Mouse (Mus musculus) fibroblast of lung, adult 2 months (primary cell): Measurements from ENCODE around the gene Orc3.

ENCODE experiments used
- DNase-seq: peaks from one replicate; pipeline ENCODE4 v3.0.0-alpha.2; 2011; ENCODE audit warnings: low read depth

Gene Orc3

DNA sequence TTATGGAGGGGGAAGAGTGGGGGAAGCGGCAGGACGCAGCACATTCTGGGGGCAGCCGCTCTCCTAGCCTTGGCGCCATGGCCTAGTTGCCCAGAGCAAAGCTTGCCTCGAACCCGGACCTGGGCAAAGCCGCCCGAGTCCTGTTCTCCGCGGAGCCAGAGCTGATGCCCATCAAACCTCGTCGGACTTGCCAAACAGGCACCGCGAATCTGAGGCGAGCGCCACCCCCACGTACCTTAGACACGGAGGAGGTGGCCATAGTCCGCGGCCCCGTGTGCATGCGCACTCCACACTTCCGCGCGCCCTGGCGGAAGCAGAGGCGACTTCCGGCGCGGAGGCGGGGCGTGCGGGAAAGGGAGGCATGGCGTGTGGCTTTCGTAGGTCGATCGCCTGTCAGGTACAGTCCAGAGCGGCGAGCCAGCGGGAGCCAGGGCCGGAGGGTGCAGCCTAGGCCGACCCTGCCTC lies at the start of gene Orc3, which contains the start of gene Rars2:
TSS of gene Orc3 (minus strand) at position 315 of the 465 bp plus-strand sequence.
TSS of gene Rars2 (plus strand) at position 328 of the 465 bp plus-strand sequence.
- peak; percentile 74 for DNase-seq

DNA sequence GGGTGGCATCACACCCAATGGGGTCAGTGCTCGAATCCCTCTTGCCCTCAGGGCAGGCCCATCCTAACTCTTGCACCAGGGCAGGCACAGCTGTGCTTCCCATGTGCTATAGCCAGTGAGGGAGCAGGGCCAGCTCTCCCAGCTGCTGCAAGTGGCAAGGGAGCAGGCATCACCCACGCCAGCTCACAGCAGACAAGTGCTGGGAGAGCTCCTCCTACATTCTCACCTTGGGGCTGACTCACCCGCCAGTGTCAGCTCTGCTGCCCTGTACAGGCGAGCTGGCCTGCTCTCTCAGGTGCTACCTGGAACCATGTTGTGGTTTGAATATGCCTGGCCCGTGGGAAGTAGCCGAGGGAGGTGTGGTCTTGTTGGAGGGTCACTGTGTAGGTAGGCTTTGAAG lies 47.2 kb upstream of the Orc3 start:
- no peak for DNase-seq

- no peak for DNase-seq
Observed at GRCm38 (mm10) chr4:34661514-34661913, 46.8 kb upstream of the Orc3 start.

GRCm38 (mm10) chr4:34659012-34659411 lies 44.3 kb upstream of the Orc3 start:
- DNase-seq, result no peak

DNA sequence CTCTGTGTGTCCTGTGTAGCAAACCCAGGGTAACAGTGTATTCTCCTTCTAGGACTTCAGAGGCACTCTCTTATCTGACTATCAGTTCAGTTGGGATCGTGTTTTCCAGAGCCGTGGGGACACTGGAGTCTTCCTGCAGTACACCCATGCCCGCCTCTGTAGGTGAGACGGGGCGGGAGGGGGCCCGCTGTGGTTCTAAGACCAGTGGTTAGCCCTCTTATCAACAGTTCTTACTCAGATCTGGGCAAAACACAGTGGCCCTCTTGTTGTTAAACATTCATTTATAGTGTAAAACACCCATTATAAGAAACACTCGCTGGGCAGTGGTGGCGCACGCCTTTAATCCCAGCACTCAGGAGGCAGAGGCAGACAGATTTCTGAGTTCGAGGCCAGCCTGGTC lies 41.4 kb upstream of the Orc3 start:
- DNase-seq, result no peak

GRCm38 (mm10) chr4:34653179-34653578 lies 38.4 kb upstream of the Orc3 start:
- no peak for DNase-seq

DNA sequence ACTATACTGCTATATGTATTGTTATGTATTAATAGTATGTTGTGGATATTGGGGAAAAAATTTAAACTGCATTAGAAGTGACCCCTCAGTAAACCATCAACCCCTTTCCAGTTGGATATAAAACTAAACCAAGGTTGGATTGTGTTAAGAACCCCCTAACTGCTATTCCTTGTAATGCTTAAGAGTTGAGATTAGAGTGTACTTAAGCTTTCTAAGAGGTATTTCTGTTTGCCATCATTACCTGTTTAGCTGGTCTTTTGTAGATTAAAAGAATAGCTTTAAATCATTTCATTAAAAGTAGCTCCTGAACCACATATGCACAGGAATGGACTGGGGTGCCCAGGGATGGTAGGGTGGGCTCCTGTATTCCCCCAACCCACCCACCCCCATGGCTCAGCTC lies 30.0 kb upstream of the Orc3 start:
- no peak for DNase-seq

DNA sequence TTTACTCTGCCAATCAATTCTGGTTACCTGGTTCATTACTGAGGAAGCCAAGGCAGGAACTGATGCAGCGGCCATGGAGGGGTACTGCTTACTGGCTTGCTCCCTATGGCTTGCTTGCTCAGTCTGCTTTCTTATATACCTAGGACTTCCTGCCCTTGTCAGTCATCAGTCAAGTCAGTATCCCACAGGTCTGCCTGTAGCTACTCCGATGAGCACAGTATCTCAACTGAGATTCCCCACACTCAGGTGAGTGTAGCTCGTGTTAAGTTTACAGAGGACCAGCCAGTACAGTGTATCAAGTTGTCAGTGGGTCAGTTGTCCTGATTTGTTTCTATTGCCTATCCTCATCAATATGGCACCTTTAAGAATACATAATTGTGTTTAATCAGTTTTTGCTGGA lies 26.0 kb upstream of the Orc3 start:
- no peak for DNase-seq

- DNase-seq, result no peak
Observed at GRCm38 (mm10) chr4:34639745-34640364, 25.1 kb upstream of the Orc3 start.

DNA sequence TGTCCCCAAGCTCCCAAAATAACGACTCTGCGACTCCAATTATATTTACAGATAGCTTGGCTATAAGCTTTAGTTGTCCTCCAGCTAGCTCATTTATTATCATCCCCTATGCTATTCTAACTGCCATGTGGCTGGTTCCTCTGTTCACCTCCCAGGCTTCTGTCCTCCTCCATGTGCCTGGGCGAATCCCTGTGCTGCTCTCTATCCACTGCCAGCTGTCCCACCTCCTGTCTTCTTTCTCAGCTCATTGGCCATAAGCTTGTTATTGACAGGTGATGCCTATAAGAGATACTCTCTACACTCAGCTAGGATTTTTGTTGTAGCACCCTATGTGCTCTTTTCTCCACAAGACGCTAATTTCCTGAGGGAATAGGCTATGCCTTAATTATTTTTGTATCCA lies 23.1 kb upstream of the Orc3 start:
- DNase-seq, result no peak

DNA sequence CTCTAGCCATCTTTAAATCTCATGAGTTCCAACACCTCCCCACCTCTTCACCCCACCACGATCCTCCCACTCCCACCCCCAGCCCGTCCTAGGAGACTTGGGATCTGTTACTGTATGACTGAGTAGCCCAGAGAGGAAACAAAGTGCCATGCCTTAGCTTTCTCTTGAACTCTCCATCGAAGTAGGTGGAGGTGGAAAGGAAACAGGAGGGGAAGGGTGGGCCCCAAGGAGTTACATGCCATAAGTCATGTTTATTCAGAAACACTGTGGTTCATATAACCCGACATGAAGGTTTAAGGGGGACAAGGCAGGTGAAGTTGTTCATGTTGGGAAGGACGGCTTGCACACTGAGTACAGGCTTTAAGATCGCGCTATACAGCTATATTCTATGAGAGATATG lies 22.6 kb upstream of the Orc3 start:
- no peak for DNase-seq

GRCm38 (mm10) chr4:34636036-34636435 lies 21.3 kb upstream of the Orc3 start:
- DNase-seq, result no peak

- DNase-seq, result no peak
Observed at GRCm38 (mm10) chr4:34634129-34634528, 19.4 kb upstream of the Orc3 start.

DNA sequence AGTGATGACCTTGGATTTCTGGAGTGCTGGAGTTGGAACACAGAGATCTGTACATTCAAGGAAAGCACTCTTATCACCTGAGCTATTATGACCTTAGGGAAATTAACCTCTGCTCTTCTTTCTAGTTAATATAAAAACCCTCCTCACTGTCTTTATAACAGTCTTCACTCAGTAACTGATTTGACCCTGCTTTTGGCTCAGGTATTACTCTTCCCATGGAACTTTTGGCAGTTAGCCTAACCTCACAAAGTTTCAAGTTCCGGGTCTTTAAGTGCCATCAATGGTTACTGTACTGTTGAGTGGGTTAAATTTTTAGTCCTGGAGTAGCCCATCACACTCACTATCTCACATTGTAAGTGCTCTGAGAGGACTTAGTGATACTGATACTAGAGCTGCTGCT lies 15.2 kb upstream of the Orc3 start:
- DNase-seq, result no peak

DNA sequence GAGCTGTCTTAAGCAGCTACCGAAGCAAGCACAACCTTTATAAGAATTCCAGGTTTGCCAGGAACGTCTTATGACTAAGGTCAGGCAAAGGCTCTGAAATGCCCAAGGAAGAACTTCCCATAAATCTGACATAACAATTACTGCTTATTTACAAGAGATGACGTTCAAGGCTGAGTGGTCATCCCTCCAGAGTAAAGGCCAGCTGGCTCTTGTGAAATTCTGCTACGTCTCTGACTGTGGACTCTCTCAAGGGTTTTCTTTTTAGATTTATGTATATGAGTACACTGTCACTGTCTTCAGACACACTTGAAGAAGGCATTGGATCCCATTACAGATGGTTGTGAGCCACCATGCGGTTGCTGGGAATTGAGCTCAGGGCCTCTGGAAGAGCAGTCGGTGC lies 11.7 kb upstream of the Orc3 start:
- no peak for DNase-seq

DNA sequence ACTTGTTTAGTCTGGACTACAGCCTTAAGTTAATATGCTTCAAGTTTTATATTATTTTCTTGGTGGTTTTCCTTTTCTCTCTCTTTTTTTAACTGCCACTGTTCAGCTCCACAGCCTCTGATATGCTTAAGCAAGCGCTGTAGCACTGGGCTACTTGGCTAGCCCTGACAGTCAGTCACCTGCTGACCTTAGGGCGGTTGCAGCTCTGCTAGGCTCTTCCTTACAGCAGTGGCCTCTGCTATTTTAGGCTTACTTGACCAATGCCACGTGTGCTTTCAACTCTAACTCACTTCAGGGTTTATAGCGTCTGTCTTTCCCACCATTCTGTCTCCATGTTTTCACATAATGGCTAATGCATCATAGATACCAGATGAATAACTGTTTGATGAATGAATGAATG lies 10.8 kb upstream of the Orc3 start:
- DNase-seq, result no peak

DNA sequence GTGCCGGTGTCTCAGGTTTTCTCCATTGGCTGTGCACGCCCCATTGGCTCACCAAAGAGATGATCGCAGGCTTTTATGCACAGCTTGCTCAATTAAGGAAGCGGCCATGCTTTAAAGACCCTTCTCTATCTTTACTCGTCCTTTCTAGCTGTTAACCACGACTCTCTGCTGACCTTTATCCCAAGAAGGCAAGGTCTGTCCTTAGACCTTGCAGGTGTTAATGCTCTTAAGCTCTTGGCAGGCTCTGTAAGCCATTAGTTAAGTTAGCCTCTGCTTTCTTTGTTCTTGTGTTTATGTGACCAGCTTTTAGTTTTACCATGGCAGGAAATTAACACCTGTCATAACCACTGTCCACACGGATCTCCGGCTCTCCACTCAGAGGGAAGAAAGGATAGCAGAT lies 1.4 kb upstream of the Orc3 start:
- no peak for DNase-seq

DNA sequence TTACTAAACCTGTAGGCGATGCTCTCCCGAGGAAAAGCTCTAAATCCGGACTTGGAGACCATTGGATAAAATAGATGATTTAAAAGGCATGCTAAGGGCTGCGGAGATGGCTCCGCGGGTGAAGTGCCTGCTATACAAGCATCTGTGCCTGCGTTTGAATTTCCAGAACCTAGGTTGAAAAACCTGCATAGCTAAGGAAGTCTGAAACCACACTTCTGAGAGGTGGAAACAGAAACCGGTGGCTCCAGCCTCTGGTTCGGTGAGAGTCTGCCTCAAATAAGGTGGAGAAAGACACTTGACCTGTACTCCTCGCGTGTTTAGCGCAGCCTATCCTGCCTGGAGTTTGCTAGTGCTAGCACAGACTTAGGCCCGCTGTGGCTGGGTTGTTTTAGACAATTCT lies 559 bp upstream of the Orc3 start:
- no peak for DNase-seq

DNA sequence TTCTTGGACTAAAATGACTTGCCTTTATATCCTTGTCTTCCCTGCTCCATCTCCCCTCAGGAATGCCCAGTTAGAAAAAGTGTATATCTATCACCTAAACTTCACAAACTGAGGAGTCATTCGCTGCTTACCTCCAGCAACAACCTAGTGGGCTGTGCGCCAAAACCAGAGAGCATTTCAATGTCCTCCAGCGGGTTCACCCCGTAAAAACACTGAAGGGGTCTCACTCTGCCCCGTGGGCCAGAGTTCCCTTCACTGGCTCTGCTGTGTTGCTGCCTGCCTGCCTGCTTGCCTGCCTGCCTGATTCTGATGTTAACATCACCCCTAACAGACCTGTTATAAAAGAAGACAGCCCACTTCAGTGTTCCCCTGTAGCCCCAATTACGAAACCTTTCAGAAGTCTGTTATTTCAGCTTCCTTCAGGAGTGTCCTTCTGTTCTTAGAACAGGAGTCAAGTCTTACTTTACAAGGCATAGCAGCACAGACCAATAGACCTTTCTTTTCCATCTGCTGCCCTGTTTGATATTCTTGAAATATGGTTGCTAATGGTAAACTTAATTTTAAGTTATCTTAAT lies 1.1 kb downstream of the Orc3 start:
- DNase-seq, result no peak

GRCm38 (mm10) chr4:34606658-34607057 lies 8.1 kb downstream of the Orc3 start:
- DNase-seq, result no peak

DNA sequence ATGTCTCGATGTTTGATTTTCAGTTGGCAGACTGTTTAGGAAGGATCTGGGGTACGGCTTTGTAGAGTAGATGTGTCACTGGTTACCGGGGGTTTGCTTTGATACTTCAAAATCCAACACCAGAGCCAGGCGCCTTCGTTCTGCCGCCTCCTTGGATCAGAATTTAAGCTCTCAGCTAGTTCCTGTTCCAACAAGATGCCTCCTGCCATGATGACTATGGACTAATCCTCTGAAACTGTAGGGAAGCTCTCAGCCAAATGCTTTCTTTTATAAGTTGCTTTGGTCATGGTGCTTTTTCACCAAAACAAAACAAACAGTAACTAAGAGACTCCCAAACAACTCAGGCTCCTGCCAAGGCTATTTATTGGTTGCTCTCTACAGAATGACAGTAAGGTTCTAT lies 11.6 kb downstream of the Orc3 start:
- no peak for DNase-seq

- DNase-seq, result peak; percentile 17
Observed at GRCm38 (mm10) chr4:34584871-34585607, 29.7 kb downstream of the Orc3 start.

DNA sequence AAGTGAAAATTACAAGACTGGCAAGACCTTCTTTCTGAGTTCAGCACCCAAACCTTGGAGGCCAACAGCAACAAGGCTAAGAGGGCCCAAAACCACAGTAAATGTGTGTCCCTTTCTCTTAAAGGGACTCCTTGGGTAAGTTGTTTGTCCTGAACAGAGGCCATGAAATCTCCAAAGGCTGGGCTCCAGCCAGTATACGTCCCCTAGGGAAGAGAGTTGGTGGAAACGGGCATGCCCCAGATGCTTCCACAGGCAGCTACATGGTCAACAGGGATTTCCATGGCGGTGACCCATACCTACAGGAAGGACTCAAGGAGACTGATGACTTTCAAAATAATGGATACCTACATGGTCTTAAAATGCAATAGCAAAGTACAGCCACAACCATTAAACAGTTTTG lies 31.3 kb downstream of the Orc3 start:
- no peak for DNase-seq
